Mouse (Mus musculus): ENCODE measurements around the gene Msmp. TPM values are rescaled to one million over a fixed set of nuclear protein-coding genes. Genes with fewer than 3 reads are reported as not detected.
A peak's percentile ranks its signal among the peaks of the same experiment; 100 is the strongest.
"Not testable (repeated sequence)": the region's sequence is repeated elsewhere in the genome, so short reads cannot be mapped to it uniquely, and the experiment has no call there.

The Msmp gene
- total RNA-seq, 2 experiments from 2014 or later = 0.42 to 0.87 TPM

DNA sequence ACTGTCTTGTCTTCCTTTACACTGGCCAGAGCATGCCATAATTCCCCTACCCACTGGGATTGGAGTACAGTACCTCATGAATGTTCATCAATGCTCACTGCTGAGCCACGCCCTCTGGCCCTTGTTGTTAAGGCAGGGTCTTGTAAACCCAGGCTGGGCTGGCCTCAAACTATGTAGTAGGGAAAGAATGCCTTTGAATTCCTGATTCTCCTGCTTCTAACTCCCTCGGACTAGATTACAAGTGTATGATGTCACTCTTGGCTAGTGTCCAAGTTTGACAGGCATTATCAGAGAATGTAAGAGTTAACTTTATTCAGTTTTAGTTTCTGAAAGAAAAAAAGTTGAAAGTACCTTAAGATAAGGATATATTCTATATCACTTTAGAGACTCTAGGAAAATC, 20.1 kb downstream of the Msmp start:
- intact Hi-C loops (cut with DNase I) = loop anchor here (5.0 kb wide), 1 partner anchor 122 kb away; the partner anchor contains the start of gene Tesk1
- DNase-seq = no peak

DNA sequence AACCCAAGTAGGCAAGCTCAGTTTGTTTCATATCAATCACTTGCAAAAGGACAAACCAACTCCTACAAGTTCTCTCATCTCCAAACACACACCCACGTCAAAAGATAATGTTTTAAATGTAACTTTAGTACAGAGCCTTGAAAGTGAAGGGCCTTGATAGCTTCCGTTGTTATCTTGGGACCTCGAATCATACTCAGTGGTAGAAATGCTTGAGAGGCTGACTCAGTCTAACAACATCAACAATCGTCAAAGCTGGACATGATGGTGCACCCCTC, 20.8 kb downstream of the Msmp start:
- intact Hi-C loops (cut with DNase I) = loop anchor here (5.0 kb wide), 1 partner anchor 121 kb away; the partner anchor contains the start of gene Tesk1
- no peak for DNase-seq

DNA sequence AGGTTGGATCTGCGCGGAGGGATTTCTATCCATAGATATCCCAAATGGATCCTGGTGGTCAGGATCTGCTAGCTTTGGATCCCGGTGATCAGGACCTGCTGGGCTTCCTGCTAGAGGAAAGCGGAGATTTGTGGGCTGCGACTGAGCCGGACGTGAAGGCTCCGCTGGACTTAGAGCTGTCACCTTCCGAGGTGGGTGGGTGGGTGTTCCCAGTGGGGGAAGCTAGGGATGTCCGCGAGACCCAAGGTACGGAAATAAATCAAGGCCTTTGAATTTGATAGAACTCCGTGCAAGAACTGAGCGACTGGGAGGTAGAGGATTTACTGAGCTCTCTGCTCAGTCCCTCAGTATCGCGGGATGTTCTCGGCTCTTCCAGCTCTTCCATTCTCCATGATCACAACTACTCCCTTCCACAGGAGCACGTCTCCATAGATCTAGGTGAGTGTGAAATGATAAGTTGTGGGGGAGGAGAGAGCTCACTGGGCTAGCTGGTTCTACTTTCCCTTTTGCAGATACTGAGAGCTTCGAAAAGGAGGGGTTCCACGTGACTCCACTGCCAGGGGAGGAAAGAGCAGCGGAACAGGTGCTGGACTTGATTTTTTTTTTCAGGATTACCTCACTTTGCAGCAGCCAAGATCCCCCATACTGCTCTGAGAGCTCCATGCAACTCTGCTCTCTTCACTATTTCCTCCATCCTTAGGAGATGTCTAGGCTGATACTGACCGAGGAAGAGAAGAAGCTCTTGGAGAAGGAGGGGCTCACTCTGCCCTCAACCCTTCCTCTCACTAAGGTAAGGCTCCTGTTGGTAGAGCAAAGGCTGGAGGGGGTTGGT, 21.3 kb downstream of the Msmp start:
- intact Hi-C loops (cut with DNase I) = loop anchor here (1.0 to 5.0 kb wide), 2 partner anchors 15 to 121 kb away; partner anchors contain the start of genes Gba2, Rgp1 and Tesk1

DNA sequence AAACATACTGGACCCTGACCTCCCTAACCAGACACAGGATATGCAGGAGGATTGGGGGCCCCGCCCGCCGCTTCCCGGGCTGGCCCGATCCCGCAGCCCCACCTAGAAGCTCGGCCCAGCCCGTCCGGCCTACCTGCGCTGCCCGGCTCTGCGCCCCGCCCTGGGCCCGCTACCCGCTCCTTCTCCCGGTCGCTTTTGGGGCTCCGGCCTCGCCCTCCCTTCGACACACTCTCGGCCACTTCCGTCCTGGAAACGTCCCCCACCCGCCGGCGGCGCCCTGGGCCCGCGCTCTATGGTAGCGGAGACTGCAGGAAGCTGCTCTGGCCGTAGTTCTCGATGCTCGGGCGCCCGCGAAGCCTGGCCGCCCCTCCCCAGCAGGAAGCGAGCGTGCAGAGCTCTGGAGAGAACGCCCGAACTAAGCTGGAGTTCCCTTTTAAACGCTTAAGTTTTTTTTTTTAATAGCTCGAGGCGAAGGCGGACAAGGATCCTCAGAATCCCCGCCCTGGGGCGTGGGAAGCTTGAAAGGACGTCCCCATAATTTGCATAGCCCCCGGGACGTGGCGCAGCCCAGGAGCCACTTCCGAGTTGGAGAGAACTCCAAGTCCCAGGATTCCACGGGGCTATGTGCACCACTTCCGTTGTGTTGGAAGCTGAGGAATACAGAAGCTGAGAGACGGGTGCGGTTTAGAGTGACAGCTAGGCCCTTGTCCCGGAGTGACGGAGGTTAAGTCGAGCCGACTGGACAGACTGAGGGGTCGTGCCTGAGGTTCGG, 22.1 kb downstream of the Msmp start, which contains the start of the genes Creb3 and Tln1:
Creb3 (plus strand) TSS at position 336 of the 772 bp plus-strand sequence.
Tln1 (minus strand) TSS at position 695 of the 772 bp plus-strand sequence.
- intact Hi-C loops (cut with DNase I) = loop anchor here (1.0 to 5.0 kb wide), 5 partner anchors 16 to 515 kb away; partner anchors contain the start of genes Ccdc107, Fam214b, Gba2 and Rgp1
- DNase-seq = peak; percentile 91 to 95

More for the DNA sequence above, 21.3 kb downstream of the Msmp start:
- no peak for DNase-seq

DNA sequence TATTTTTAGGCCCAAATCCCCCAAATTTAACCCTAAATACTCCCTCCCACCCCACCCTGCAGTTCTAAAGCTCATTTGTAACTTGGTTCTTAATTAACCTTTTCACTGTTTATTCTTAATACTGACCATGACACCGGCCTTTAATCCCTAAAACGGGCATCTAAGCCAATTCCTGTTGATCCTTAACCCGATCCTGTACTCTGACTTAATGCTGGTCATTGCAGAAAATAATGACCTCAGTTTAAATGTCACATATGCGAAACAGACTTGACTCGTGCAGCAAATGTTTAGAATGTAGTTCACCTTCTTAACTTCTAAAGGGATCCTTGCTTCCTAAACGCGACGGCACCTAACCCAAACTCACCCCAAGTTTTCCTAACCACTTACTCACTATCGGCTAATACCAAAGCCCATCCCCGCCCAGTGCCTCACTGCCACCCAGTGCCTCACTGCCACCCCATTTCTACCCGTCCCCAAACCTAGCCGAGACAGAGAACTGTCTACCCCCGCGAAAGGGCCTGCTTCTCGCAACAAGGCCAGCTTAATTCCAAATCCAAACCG, 22.8 kb downstream of the Msmp start:
- intact Hi-C loops (cut with DNase I) = loop anchor here (2.0 to 5.0 kb wide), 4 partner anchors 31 to 515 kb away; partner anchors contain the start of genes Ccdc107, Fam214b and Tesk1

DNA sequence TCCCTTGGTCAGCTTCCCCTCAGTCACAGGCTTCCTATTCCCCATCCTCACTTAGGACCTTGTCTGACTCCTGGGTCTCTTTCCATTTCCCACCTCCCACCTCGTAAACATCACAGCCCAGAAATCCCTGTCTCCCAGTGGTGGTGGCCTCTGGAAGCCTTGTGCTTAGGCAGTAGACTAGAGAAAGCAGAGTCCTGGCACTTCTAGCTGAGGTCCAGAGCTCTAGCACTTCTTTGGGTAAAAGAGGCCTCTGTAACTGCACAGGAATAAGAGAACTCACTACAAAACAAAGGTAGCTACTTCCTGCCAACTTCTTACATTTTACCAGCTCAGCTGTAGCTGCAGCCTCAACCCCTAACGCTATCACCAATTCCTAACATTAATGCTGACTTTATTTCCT, 23.3 kb downstream of the Msmp start:
- intact Hi-C loops (cut with DNase I) = loop anchor here (2.0 to 5.0 kb wide), 4 partner anchors 30 to 514 kb away; partner anchors contain the start of genes Ccdc107, Fam214b and Tesk1

More for the DNA sequence above, 22.8 kb downstream of the Msmp start:
- DNase-seq = no peak

DNA sequence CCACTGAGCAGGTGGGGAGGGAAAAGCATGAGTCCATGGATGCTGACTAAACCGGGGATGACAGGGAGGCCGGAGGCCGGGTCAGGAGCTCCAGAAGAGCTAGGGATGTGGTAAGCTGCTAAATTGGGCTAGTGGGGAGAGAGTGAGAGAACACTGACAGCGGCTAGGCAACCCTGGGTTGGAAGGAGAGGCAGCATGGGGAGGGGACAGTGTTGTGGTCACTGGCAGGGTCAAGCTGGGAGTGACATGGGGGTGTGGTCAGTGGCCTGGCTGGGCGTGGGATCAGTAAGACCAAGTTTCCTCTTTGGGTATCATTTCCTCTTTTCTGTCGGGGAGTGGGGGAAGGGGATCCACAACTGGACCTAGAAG, 24.1 kb downstream of the Msmp start:
- intact Hi-C loops (cut with DNase I) = loop anchor here (2.0 to 5.0 kb wide), 4 partner anchors 29 to 513 kb away; partner anchors contain the start of genes Ccdc107, Fam214b and Tesk1
- DNase-seq = peak; percentile 44 to 66

More for the DNA sequence above, 23.3 kb downstream of the Msmp start:
- no peak for DNase-seq

DNA sequence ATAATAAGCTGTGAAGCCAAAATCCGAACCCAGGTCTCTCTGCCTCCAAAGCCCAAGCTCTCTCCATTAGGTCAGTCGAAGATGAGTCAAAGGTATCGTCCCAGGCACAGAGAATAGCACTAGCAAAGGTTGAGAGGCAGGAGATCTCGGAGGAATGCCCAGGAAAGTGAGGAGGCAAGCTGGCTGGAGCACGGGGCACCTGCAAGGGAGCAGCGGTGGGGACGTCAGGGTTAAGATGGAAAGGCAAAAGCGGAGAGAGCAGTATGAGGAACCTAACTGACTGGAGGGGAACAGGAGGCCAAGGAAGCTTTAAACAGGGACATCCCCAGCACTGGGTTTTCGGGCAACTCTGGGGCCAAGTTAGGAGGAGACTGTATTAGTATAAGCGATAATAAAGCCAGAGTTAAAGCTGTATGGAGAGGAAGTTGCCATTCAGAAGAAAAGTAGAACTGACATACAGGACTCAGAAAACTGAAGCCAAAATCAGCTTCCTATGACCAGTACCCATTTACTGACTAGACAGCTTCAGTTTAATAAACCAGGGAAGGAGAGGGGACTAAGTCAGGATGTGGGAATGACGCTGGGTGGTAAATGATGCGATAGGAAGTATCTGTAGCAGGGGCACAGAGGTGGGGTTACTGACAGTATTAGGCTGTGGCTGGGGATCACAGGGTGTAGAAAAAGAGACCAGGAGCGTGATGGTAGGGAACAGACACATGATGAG, 24.6 kb downstream of the Msmp start:
- intact Hi-C loops (cut with DNase I) = loop anchor here (2.0 to 5.0 kb wide), 4 partner anchors 29 to 513 kb away; partner anchors contain the start of genes Ccdc107, Fam214b and Tesk1
- no peak for DNase-seq

DNA sequence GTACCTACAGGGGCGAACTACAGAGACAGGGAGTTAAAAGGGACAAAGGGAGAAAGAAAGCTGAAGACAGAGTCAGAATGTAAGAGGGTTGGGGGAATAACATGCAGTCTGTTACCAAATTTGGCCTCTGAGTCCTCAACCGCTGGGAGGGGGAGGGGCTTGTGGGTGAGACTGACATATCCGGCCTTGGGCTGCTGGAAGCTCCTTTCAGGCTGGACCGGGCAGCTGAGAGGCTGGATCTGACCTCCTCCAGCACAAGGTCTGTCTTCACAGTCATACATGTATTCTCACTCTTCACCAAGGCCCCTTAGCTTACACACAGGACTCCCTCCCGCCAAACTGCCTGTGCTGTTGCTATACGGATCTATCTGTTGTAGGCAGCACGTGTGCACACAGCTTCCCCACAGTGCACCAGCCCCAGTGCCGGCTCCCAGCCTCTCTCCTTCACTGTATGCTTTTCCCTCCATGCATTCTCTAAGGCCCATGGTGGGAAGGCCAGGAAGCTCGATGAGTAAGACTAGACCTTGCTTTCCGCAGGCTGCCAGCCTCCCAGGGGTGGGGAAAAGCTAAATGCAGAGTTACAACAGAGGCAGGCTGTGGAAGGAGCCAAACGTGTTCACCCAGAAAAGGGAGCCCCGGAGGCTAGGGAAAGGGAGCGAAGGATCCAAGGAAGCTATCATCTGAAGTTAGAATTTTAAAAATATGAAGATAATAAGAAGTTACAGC, 25.5 kb downstream of the Msmp start:
- intact Hi-C loops (cut with DNase I) = no loop called here

DNA sequence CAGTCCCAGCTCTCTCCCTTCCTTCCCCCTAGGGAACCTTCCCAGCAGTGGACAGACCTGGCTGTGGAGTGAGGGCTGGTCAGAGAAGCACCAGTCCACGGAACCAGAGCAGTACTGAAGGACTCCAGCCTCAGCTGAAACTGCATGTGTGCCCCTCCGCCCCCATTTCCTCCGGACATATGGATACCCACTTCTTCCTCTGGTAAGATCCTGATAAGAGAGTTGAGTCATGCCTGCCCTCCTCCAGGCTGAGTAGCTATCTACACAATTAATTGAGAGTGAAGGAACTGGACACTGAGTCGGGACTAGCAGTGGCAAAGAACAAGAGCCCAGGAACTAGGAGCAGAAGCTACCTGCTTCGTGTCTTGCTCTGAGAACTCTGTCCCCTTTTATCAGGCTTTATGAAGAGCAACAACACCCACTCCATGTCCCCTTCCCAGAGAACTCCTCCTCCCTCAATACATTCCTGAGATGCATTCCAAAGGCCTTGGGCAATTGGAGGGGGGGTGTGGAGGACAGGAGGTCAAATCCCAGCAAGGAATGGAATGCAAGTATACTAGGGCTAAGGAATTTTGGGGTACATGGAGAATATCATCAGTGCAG, 26.2 kb downstream of the Msmp start:
- no peak for DNase-seq
- intact Hi-C loops (cut with DNase I) = no loop called here

More for the DNA sequence above, 25.5 kb downstream of the Msmp start:
- peak; percentile 63 to 65 for DNase-seq

DNA sequence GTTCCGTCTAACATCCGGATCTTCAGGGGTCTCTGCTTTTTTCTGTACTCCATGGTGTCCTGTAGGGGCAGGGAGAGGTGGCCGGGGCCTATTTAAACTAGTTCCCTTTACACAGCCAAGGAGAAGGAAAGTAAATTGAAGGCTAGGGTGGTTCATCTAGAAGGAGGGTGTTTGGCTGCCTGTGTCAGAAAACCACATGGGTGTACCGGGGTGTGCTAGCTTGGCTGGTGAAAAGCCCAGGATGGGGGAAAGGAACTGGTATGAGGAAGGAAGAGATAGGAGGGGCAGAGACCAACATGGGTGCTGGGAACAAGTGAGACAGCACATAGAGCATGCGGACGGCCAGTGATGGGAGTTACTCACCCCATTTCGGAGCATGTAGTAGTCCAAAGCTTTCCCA, 28.4 kb downstream of the Msmp start:
- intact Hi-C loops (cut with DNase I) = no loop called here
- no peak for DNase-seq

DNA sequence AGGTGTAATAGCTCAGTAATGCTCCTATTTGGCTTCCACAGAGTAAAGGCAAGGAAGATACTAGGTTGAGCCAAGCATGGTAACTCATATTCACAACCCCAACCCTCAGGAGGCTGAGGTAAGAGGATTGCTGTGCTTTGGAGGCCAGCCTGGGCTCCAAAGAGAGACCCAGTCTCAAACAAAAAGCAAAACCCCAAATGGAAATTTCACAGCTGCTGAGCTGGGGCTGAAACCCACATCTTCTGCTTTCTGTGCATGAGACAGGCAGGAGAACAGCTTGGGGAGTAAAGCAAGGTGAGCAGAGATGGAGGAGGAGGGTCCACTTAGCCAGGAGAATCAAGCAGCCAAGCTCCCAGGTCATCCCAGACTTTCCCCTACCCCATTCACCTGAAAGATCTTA, 30.4 kb downstream of the Msmp start:
- no peak for DNase-seq
- intact Hi-C loops (cut with DNase I) = no loop called here

DNA sequence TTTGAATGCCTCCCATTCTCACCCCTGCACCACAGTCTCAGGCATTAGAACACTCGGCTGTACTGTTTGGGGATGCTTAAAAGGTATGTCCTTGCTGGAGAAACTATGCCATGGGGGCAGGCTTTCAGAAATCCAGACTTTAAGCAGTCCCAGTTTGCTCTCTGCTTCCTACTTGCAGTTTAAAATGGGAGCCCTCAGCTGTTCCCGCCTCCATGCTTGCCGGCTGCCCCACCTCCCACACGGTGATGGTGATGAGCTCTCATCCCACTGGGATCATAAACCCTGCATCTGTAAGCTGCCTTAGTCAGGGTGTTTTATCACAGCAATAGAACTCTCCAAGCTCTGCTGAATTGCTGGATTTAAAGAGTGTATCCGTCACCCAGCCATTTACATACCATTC, 31.9 kb downstream of the Msmp start:
- intact Hi-C loops (cut with DNase I) = no loop called here
- no peak for DNase-seq

DNA sequence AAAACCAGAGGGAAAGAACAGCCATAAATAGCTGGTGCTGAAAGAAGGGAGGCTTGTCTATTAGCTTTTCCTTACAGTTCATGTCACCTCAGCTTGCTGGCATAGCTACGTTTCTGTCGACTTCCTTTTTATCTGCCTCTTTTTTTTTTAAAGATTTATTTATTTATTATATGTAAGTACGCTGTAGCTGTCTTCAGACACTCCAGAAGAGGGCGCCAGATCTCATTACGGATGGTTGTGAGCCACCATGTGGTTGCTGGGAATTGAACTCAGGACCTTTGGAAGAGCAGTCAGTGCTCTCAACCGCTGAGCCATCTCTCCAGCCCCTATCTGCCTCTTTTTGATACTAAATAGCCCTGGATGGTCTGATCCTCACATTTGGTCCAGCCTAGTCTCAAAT, 32.4 kb downstream of the Msmp start:
- intact Hi-C loops (cut with DNase I); DNase-seq: not testable (repeated sequence)

DNA sequence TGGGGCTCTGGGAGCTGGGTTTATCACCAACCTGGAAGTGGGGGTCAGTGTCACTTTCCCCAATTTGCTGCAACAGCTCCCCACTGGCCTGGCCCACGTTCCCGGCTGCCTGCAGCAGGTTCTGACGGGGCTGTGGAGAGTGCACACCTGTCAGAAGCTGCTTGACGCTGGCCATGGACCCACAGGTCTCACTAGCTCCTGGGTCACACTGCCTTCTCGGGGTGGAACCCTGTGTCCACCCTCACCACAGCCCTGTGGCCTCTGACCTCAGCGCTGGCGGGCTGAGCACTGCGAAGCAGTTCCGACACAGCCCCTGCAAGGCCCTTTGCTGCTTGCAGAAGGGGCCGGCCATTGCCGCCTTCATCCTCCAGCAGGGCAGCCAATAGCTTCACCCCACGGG, 35.2 kb downstream of the Msmp start:
- intact Hi-C loops (cut with DNase I) = no loop called here
- DNase-seq = no peak

DNA sequence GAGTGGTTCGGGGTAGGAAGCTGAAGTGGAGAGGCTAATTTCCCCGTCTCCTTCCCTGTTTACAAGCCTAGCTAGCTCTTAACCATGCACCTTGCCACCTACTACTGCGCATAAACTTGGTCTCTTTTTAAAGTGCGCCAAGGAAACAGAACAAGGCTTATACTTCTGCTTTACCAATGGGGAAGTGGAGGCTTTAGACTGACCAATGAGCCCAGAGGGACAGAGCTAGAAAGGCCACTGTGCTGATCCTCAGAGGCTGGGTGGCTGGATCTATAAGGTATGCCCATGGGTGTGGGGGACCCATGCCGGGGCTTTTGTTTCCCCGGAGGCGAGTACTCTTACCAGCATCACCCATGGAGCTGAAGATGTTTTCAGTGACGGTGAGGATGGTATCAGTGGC, 37.1 kb downstream of the Msmp start:
- intact Hi-C loops (cut with DNase I) = no loop called here
- DNase-seq = no peak

DNA sequence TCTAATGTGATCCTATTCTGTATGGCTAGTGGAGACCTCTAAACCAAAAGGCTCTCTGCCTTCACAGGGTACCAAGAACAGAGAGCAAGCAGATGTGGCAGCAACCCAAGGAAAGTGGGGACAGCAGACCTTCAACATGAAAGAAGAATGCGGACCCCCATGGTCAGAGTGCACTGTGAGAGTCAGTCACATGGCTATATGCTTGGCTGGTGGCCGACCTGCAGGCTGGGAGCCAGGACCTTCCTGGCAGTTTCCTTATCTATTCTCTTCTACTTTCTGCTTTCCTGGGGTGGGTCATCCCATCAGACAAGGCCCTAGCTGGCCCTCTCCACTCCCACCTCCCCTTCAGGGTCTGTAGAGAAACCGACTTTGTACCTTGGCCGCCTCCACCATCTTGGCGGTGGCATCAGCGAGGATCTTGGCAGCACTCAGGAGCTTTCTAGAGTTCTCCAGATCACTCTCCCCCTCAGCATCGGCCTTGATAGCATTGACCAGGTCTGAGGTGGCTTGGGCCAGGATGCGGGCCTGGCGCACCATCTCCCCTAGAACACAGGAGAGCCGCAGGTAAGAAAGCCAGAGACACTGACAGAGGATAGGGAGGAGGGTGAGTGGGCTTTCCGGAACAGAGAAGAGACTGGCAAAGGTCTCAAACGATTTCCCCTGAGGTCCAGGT, 37.8 kb downstream of the Msmp start:
- no peak for DNase-seq
- intact Hi-C loops (cut with DNase I) = no loop called here

DNA sequence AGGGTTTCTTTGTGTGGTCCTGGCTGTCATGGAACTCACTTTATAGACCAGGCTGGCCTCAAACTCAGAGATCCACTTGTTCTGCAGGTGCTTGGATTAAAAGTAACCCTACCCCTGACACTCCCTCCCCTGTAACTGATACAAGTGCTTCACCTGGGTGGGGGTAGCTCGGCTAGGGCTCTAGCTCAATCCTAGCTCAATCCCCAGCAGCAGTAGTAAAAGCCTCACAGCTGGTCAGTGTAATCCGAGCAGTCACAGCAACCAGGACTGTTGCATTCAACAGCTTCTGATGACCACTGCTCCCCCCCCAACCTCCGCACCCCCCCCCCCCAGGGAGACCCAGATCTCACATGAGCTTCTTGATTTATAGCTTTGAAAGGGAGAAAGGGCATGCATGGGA, 42.2 kb downstream of the Msmp start:
- no peak for DNase-seq
- intact Hi-C loops (cut with DNase I) = no loop called here
